Mouse (Mus musculus): ENCODE measurements around the gene Cenpo.

DNA sequence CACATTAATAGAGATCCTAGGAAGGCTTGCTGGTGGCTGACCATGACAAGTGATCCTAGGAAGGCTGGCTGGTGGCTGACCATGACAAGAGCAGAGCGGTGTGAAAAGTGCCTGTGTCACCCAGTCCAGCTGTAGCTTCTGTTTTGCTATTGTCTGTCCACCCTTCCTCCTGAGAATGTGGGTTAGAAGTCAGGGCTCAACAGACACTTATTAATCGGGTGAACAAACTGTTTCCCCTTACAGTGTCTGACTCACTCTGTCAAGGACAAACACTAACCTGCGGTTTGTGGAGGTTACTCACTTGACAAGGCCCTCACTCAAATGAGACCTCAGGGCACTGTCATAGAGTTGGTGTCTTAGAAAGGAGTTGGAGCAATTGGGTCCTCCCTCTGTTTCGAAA is 35.4 kb downstream of the Cenpo start:
- TF ChIP-seq POLR2A (IDR thresholded peaks at IDR 0.05; ENCODE audit: extremely low read depth, insufficient read depth, low read length) (no peak), CTCF (IDR thresholded peaks at IDR 0.05; ENCODE audit: extremely low read depth, insufficient read depth, low read length) (no peak)
